Mouse (Mus musculus): ENCODE results near the gene Meox1.

Gene Meox1

DNA sequence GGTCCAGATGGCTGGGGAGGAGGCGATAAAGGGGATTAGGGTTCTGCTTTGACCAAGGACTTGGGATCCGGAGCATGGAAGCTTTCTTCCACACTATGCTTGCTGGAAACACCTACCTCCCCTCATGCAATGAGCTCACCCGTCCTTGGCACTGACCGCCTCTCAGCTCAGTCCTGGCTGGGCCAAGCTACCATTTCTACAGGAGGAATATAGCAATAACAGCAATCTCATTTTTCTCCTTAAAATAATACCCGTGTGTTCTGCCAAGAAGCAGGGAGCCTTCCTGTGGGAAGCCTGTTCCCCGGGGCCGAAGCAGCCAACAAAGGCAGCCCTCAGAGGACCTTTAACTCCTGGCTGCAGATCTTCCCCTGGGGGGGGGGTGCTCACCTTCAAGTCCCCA is 43.1 kb downstream of the Meox1 start:
- DNase-seq (ENCODE audit: low spot score in 2 of 2) = no peak

GRCm38 (mm10) chr11:101849286-101849685 is 44.9 kb downstream of the Meox1 start:
- DNase-seq (ENCODE audit: low spot score in 2 of 2) = peak in 1 of 2 experiments; percentile 8

DNA sequence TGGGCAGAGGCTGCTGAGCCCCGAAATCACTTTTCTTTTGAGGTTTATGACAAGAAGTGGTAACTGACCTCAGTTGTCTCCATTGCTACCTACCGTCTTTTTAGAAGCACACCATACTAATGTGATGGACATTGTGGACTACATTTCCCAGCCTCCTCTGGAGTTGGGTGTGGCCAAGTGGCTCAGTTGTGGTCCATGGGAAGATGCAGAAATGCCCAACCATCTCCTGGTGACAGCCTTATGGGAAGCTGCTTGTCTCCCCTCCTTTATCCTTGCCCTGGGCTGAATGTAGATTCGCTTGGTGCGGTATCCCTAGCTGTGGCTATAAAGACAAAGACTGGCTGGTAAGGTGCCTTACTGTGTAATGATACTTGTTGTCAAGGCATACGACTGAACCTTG is 46.7 kb downstream of the Meox1 start:
- DNase-seq (ENCODE audit: low spot score in 2 of 2) = no peak

DNA sequence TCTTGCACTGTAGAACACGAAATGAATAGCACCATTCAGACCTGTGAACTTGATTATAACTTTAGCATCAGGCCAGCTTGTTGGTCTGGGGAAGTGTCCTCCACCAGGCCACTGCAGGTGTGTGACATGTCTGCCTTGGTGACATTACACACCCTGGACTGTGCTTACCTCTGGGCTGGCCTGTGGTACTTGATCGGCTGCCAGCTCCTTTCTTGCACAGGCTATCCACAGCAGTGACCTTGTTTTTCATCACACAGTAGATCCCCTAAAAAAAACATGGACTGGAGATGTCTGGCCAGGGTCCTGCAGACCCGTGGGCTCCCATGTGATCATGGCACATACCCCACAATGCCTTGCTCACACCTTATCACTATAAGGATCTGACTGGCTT is 51.4 kb downstream of the Meox1 start:
- no peak for DNase-seq (ENCODE audit: low spot score in 2 of 2)

DNA sequence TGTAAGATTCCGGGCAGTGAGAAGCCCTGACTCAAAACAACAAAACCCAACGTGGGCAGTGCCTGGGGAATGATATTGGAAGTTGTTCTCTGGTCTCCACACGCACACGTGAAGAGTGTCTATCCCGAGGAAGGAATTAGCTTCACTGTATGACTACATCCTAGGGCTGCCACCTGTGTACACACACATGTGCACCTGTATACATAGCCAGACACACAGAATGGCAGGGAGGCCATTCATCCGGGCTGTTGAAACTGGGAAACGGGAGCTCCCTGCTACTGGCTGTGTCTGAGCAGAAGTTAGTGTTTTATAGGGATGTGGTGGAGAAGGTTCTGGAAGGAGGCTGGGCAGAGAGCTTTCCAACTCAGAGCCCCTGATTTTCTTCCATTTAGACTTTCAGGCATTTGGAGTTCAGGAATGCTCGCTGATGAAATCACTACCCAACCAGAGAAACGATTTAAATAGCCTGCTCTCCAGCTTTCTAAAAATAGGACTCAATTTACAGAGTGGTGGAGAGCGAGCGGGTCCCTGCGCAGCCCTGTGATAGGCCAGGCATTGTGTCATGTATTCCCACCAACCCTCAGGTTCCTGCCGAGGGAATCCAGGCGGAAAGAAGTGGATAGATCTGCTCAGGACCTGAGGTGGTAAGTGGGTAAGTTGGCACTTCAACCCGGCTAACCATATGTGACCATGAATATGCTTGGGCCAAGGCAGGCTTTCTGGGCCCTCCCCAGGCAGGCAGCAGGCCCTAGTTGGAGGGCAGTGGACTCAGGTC is 52.0 kb downstream of the Meox1 start:
- no peak for DNase-seq (ENCODE audit: low spot score in 2 of 2)

- no peak for DNase-seq (ENCODE audit: low spot score in 2 of 2)
Observed at GRCm38 (mm10) chr11:101840405-101840804, 53.8 kb downstream of the Meox1 start.

- peak in 1 of 2 experiments; percentile 36 for DNase-seq (ENCODE audit: low spot score in 2 of 2)
Observed at GRCm38 (mm10) chr11:101839426-101839825, 54.7 kb downstream of the Meox1 start.

DNA sequence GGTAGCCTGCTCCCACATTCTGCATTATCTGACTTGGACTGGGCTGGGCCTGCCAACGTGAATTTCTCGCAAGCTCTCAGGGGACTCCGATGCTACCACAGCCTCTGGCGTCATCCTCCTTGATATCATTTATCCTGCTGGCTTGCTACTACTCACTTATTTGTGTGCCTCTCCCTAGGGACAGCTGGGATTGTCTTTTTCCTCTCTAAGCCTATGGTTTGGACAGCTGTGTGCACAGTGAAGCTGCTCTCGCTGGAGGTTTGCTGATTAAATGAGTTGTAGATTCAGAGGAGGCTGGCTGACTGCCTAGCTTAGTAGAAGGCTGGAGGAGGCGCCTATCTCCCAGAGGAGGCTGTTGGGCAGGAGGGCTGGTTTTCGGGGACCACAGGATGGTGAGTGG is 62.2 kb downstream of the Meox1 start:
- DNase-seq (ENCODE audit: low spot score in 2 of 2) = no peak

DNA sequence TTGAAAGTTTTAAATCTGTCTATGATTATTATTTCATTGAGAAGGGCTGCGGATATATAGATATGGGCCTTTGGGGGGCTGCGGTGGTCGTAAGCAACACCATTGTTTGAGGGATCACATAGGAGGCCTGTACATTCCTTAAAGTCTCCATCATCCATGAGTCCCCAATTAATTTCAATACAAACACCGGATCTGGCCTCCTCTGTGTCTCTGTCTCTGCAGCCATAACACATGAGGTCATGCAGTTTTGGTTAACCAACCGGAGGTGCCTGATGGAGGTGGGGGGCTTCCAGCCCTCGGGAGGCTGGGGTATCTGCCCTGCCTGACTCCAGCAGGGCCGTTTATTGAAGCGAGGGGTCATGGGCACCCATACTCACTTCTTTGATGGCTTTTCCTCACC is 63.6 kb downstream of the Meox1 start:
- no peak for DNase-seq (ENCODE audit: low spot score in 2 of 2)

DNA sequence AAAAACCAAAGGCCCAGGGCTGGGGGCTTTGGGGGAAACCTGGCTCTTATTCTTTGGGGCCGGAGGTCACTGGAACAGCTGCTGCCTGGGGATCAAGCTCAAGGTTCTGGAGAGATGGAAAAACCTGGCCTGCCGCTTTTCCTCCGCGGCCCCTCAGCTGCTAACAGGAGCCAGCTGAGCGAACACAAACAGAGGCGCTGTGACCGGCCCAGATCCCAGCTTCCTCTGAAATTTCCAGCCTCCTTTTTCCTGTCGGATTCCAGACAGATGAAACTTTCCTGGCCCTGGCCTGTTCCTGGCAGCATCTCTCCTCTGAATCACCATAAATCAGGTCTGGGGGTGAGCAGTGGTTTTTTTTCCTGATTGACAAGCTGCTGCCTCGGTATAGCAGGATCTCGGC is 64.1 kb downstream of the Meox1 start:
- DNase-seq (ENCODE audit: low spot score in 2 of 2) = peak in 1 of 2 experiments; percentile 16

- DNase-seq (ENCODE audit: low spot score in 2 of 2) = no peak
Observed at GRCm38 (mm10) chr11:101828718-101829117, 65.5 kb downstream of the Meox1 start.
